Mouse (Mus musculus) urinary bladder, postnatal 14 days (tissue): ENCODE results near the gene Abcd1.

ENCODE experiments used
- DNase-seq: peaks from one replicate; pipeline ENCODE4 v3.0.0; 2021; ENCODE audit warnings: low spot score

Abcd1 gene

GRCm38 (mm10) chrX:73716109-73716661 lies at the start of gene Abcd1, which contains the start of gene Bcap31:
Gene Abcd1, plus strand, starts transcription at chrX:73716597.
Gene Bcap31, minus strand, starts transcription at chrX:73716175.
- peak; percentile 94 for DNase-seq

GRCm38 (mm10) chrX:73672031-73672431 lies 44.4 kb upstream of the Abcd1 start:
- peak; percentile 56 for DNase-seq

GRCm38 (mm10) chrX:73672879-73673618 lies 43.3 kb upstream of the Abcd1 start, which contains the start of gene Slc6a8:
Gene Slc6a8, plus strand, starts transcription at chrX:73673150.
- DNase-seq: peak; percentile 75

GRCm38 (mm10) chrX:73673619-73673967 lies 42.8 kb upstream of the Abcd1 start:
- DNase-seq: no peak

- DNase-seq: peak; percentile 8
Observed at GRCm38 (mm10) chrX:73673968-73674661, 42.3 kb upstream of the Abcd1 start.

- no peak for DNase-seq
Observed at GRCm38 (mm10) chrX:73675231-73675630, 41.2 kb upstream of the Abcd1 start.

- DNase-seq: no peak
Observed at GRCm38 (mm10) chrX:73676668-73677067, 39.7 kb upstream of the Abcd1 start.

- no peak for DNase-seq
Observed at GRCm38 (mm10) chrX:73684156-73684555, 32.2 kb upstream of the Abcd1 start.

- DNase-seq: no peak
Observed at GRCm38 (mm10) chrX:73684978-73685377, 31.4 kb upstream of the Abcd1 start.

- peak; percentile 51 for DNase-seq
Observed at GRCm38 (mm10) chrX:73685629-73686028, 30.8 kb upstream of the Abcd1 start.

- DNase-seq: peak; percentile 67
Observed at GRCm38 (mm10) chrX:73690917-73691629, 25.3 kb upstream of the Abcd1 start.

- DNase-seq: no peak
Observed at GRCm38 (mm10) chrX:73700472-73700871, 15.9 kb upstream of the Abcd1 start.

GRCm38 (mm10) chrX:73715476-73716108 lies 805 bp upstream of the Abcd1 start:
- DNase-seq: peak; percentile 47

- no peak for DNase-seq
Observed at GRCm38 (mm10) chrX:73716709-73717545, 530 bp downstream of the Abcd1 start.

- DNase-seq: peak; percentile 6
Observed at GRCm38 (mm10) chrX:73717667-73718066, 1.3 kb downstream of the Abcd1 start.

GRCm38 (mm10) chrX:73718271-73718670 lies 1.9 kb downstream of the Abcd1 start:
- peak; percentile 12 for DNase-seq

GRCm38 (mm10) chrX:73718686-73719362 lies 2.4 kb downstream of the Abcd1 start:
- DNase-seq: peak; percentile 46

- DNase-seq: no peak
Observed at GRCm38 (mm10) chrX:73730908-73731307, 14.5 kb downstream of the Abcd1 start.

GRCm38 (mm10) chrX:73738155-73738554 lies 21.8 kb downstream of the Abcd1 start:
- DNase-seq: no peak

- DNase-seq: no peak
Observed at GRCm38 (mm10) chrX:73739151-73739550, 22.8 kb downstream of the Abcd1 start.
